Mouse (Mus musculus) heart, adult 2 months (tissue): ENCODE results near the gene Msl1.

Experiments
- CTCF ChIP-seq: fragments of 200-600 bp; IDR thresholded peaks from 2 replicates; pipeline ENCODE4 v1.8.1; 2022; ENCODE audit warnings: antibody characterized with exemption, mild to moderate bottlenecking, moderate library complexity
- EP300 ChIP-seq: fragments of 200-500 bp; IDR thresholded peaks from 2 replicates; pipeline ENCODE4 v1.6.1; 2011; ENCODE audit warnings: low read depth, low read length, control low read depth; ENCODE audit not compliant: insufficient read depth
- POLR2A ChIP-seq: fragments of 200-500 bp; IDR thresholded peaks from 2 replicates; pipeline ENCODE4 v1.6.1; 2011; ENCODE audit warnings: mild to moderate bottlenecking, low read depth, low read length, control low read depth; ENCODE audit not compliant: insufficient read depth

DNA sequence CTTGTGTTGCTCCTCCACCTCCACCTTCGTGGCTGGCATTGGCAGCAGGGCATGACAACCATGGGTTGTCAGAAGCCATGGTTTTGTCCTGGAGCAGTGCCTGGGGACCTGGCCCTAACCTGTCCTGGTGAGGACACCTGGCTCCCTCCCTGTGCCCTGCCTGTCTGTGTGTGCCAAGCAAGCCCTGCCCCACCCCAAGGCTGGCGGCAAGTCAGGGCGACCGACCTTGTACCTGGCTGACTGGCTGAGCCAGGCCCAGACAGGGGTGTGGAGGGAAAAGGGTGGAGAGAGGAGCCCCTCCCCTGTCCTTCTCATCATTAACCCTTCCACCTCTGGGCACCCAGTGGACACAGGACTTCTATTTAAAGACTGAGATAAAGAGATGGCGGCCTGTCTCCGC is 44.1 kb downstream of the Msl1 start:
- TF ChIP-seq CTCF, result no peak
- TF ChIP-seq POLR2A, result no peak
- TF ChIP-seq EP300, result no peak
